ENCODE assay signal across 14 mouse cellular contexts in the genomic region with DNA sequence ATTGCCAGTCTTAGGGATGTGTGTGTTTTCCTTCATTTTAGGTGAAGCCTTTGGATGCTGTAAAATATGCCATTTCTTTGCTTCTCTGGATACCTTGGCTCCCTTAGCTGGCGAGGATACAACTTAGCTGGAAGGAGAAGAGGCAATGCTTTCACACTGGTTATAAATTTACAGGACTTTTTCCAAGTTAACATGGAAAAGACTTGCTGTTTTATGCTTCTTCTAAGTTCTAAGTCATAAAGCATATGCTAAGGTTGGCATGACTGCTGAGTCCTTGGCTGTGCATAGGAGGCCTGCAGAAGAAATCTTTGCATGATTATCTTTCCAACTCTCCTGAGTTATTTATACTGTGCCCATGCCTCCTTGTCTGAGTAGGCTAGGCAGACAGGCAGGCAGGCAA. TPM values are rescaled to one million over a fixed set of nuclear protein-coding genes. Genes with fewer than 3 reads are reported as not detected.
DNase-seq lines count a peak whose midpoint lies in the region; ATAC-seq and TF ChIP-seq lines count a peak whose summit lies in the region.
"Had no signal": no experiment of that assay in that cellular context is flagged by ENCODE, and none has a peak within 500 bp of the region (broad histone marks: within the 10 kb centered on the region; RNA-seq: fewer than 3 reads in every experiment).

No protein-coding gene starts in this region.

- H3K36me3 ChIP-seq in limb, embryonic 14.5 days (ENCODE audit: control insufficient read depth, insufficient read depth, low read length): no peaks in the 10 kb centered on the region
- H3K36me3 ChIP-seq in limb, embryonic 10.5 days: no peaks in the 10 kb centered on the region
- H3K36me3 ChIP-seq: heart, embryonic 15.5 days; midbrain, embryonic 15.5 days had no signal

- intact Hi-C loops in gastrocnemius, postnatal 14 days (cut with DNase I; ENCODE audit: low total_unique reads): no loop called here

- H3K4me2 ChIP-seq in limb, embryonic 14.5 days (replicated peaks; ENCODE audit: low read depth, low read length, severe bottlenecking): no peak overlapping the region
- H3K4me2 ChIP-seq: heart, embryonic 15.5 days; midbrain, embryonic 15.5 days had no signal

- H3K4me3 ChIP-seq in limb, embryonic 14.5 days (replicated peaks; ENCODE audit: low read length): no peak overlapping the region
- H3K4me3 ChIP-seq in limb, embryonic 10.5 days: no peak overlapping the region
- H3K4me3 ChIP-seq: heart, embryonic 15.5 days; midbrain, embryonic 15.5 days had no signal

- TF ChIP-seq POLR2A in limb, embryonic 14.5 days (IDR thresholded peaks at IDR 0.05; ENCODE audit: borderline replicate concordance, extremely low read depth, insufficient read depth, insufficient read length): no peak

- WGBS in limb, embryonic 14.5 days: 83% methylated on average over 1 of the region's 1 CpGs
- WGBS in limb, embryonic 10.5 days: 91% methylated on average over 1 of the region's 1 CpGs

- peak overlapping the region; percentile 76 for H3K27ac ChIP-seq in limb, embryonic 14.5 days (replicated peaks; ENCODE audit: low read depth, low read length)
- no peak overlapping the region for H3K27ac ChIP-seq in limb, embryonic 10.5 days
- H3K27ac ChIP-seq: heart, embryonic 15.5 days; macrophage; midbrain, embryonic 15.5 days had no signal

- no peaks in the 10 kb centered on the region for H3K4me1 ChIP-seq in limb, embryonic 14.5 days (ENCODE audit: control insufficient read depth, insufficient read depth, low read length)
- H3K4me1 ChIP-seq in limb, embryonic 10.5 days: no peaks in the 10 kb centered on the region
- H3K4me1 ChIP-seq: heart, embryonic 15.5 days; midbrain, embryonic 15.5 days had no signal

- no peaks in the 10 kb centered on the region for H3K9me3 ChIP-seq in limb, embryonic 14.5 days (ENCODE audit: control insufficient read depth, low read length)
- H3K9me3 ChIP-seq in limb, embryonic 10.5 days (replicated peaks): no peaks in the 10 kb centered on the region
- H3K9me3 ChIP-seq: heart, embryonic 15.5 days; midbrain, embryonic 15.5 days had no signal

- H3K9ac ChIP-seq in limb, embryonic 14.5 days (ENCODE audit: low read depth, low read length, severe bottlenecking): no peak overlapping the region
- H3K9ac ChIP-seq: heart, embryonic 15.5 days; midbrain, embryonic 15.5 days had no signal

- peak; percentile 6 for DNase-seq in gastrocnemius, postnatal 14 days
- no peak for DNase-seq in gastrocnemius, adult 8-10 months (ENCODE audit: low spot score in 2 of 2)
- peak; percentile 44 for DNase-seq in limb, embryonic 14.5 days (ENCODE audit: low spot score)
- DNase-seq in limb, embryonic 10.5 days (ENCODE audit: low spot score): no peak
- peak; percentile 49 for DNase-seq in right cerebral cortex, adult 18-20 months
- DNase-seq in cerebellum, postnatal 10 days: no peak
- no peak for DNase-seq in adrenal gland, postnatal 36 days
- DNase-seq: adrenal gland, postnatal 25 days; cerebellum, adult 11 months; lung, adult 2 months had no signal

- ATAC-seq in limb, embryonic 14.5 days (ENCODE audit: low FRiP score, low read depth): peak; percentile 34; the same call in 1 of the 2 replicates
- ATAC-seq: CD4-positive, CD25-positive, alpha-beta regulatory T cell, adult 4 months; midbrain, embryonic 15.5 days had no signal

- H3K27me3 ChIP-seq in limb, embryonic 14.5 days (ENCODE audit: control insufficient read depth, insufficient read depth, low read length): no peaks in the 10 kb centered on the region
- H3K27me3 ChIP-seq in limb, embryonic 10.5 days (ENCODE audit: low read depth, poor library complexity, severe bottlenecking): no peaks in the 10 kb centered on the region
- H3K27me3 ChIP-seq: heart, embryonic 15.5 days; midbrain, embryonic 15.5 days had no signal

RNA-seq across cellular contexts. Expression of a gene that starts 49.3 kb away (rescaled TPM):
- total RNA-seq in gastrocnemius, postnatal 14 days (2021): 10 to 100 TPM; 20.0 to 23.5 TPM
- total RNA-seq in gastrocnemius, adult 8-10 months (2022): 10 to 100 TPM in 2 of 4 experiments, 1 to 10 TPM in 2; 5.3 to 12.9 (median 10.1) TPM
- 36.9 and 38.1 TPM in 2 replicates for polyA plus RNA-seq in limb, embryonic 14.5 days (2012; rRNA removed)
- polyA plus RNA-seq in limb, embryonic 14.5 days (2014; fragmentation: Nextera tagmentation; extraction: Ambion mirVana): 49.7 and 63.5 TPM in 2 replicates
- polyA plus RNA-seq in limb, embryonic 10.5 days (2016; fragmentation: Nextera tagmentation; extraction: Ambion mirVana): 6.3 and 11.8 TPM in 2 replicates
- total RNA-seq in adrenal gland, postnatal 36 days (2021): 10 to 100 TPM; 29.3 to 41.4 TPM

Comparison
In these comparisons a context has a peak if more than half of its experiments do, and no peak if none do; other contexts are left out.
1. DNase-seq: peak in gastrocnemius, postnatal 14 days (single experiment), limb, embryonic 14.5 days (single experiment) and right cerebral cortex, adult 18-20 months (single experiment); none in gastrocnemius, adult 8-10 months (0 of 2), limb, embryonic 10.5 days (single experiment), cerebellum, postnatal 10 days (0 of 2) and adrenal gland, postnatal 36 days (0 of 2).